Mouse (Mus musculus) cerebellum, postnatal 10 days (tissue): ENCODE data around the gene Rbm45.

ENCODE experiments used
- DNase-seq, 2 experiments: peaks; one replicate each; pipeline ENCODE4 v3.0.0; 2021; ENCODE audit warnings: mixed read lengths in 2 of 2

Rbm45 gene

DNA sequence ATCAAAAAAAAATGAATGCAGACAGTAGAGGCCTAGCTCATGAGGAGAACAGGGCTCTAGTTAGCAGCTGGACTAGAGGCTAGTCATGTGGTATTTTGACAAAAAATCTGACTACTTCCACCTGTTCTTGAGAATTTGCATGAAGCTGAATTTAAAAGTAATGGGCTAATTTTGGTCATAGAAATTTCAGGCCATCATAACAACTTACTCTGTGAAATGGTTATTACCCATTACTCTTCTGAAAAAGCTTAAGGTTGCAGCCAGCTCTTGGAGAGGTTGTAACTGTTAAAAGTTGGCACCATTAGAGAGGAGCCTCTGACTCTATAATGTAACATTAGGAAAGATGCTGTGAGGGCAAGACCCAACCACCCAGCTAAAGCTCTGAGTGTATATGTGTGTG is 16.7 kb downstream of the Rbm45 start:
- no peak for DNase-seq

DNA sequence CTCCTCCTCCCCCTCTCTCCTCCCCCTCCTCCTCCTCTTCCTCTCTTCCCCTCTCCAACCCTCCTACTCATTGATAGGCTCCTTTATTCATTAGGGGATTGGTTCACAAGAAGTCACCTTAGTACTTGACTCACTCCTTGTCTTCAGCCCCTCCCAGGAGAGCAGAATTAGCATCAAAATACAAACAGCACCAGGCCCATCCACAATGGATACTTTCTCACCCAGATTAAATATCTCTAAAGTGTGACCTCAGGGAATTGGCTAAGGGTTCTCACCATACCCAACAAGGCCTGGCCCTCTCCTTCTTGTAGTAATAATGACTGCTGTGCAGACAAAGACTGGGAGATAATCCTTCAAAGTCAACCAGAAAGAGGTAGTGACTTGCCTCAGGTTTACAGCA is 30.4 kb downstream of the Rbm45 start:
- no peak for DNase-seq

DNA sequence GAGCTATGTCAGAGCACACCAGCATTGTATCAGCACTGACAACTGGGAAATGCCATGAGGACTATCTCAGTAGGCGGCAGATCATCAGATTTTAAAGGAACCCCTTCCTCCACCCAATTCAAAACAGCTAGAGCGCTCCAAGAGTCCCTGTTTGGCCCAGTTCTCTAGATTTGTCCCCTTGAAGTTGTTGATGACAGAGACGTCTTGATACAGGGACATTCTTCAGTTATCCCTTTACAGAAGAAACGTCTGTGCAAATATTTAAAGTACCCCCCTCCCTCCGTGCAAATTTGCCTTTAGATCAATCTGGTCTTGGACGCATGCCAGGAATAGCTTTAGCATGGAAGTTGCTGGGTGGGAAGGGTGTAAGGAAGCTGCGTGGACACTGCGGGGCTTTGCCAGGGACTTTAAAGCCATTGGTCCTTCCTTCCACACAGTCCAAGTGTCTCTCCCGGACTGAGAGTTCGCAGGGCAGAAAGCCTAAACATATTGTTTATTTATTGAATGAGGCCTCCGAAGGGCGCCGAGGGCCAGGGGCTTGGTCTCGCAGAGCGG is 35.9 kb downstream of the Rbm45 start:
- DNase-seq = peak; percentile 68 to 71

DNA sequence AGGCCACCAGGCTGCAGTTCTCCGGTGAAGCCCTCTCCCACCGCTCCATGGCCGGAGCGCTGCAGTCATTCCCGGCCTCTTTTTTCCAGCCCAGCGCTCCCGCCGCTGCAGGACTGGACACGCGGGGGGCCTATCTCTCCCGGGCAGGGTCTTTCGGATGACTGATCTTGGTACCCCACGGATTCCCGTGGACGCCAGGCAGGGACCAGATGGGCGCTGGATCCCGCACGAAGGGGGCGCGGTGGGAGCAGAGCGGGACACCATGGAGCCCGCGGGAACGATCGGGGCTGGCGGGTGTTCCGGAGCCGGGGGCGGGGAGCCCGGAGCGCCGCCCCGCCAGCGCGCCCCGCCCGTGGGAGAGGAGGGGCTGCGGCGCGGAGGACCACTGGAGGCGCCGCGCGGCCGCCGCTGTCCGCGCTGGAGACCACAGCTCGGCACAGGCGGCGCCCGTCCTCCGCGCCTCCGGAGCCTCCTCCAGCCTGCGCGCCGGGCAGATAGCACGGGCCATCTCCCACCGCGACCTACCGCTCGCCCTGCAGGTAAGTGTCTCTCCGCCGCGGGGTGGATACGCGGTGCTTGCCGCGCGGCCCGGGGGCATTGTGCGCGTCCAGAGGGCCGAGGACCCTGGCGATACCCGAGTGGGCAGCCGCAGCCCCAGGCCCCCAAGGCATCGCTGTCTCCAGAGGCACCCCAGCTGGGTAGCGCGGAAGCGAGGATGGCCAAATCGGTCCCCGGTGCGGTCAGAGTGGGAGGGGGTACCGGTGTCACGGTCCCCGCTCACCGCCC is 36.6 kb downstream of the Rbm45 start, which contains the start of gene Osbpl6:
Gene Osbpl6, plus strand, starts transcription at position 358 of the 786 bp plus-strand sequence.
- peak; percentile 82 to 87 for DNase-seq

DNA sequence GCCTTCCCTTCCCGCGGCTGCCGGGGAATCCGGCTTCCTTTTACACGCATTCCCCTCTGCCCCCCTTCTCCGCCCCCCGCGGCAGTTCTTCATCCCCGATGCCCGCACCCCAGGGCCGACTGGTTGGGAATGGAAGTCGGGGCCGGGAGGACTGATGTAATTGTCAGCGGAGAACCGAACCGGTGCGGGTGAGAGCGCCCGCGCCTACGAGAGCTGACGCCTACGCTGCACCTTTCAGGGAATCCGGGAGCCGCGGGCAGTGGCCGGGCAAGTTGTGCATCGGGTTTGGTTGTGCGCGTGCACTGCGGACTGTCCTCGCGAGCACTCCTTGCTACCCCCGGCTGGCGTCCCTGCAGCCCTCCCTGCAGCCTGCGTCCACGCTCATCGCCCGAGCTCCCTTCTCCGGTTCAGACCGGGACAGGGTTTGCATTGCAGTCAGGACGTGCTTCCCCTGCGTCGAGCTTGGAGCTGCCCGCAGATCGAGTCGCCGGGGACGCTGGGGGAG is 37.2 kb downstream of the Rbm45 start:
- DNase-seq = peak; percentile 86

DNA sequence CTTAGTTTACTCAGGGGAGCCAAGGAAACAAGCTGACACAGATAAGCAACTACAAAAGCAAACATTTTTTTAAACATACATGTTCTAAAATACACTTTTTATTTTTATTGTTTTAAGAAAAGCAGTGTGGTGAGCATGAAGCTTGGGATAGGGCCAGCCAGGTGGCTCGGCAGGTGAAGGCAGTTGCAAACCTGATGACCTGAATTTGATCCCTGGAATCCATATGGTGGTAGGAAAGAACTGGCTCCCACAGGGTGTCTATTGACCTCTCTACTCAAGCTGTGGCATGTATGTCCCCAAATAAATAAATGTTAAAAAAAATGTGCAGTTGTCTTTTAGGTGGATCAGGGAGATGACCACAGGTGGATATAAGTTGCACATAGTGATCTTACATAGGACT is 39.7 kb downstream of the Rbm45 start:
- peak; percentile 21 to 24 for DNase-seq

DNA sequence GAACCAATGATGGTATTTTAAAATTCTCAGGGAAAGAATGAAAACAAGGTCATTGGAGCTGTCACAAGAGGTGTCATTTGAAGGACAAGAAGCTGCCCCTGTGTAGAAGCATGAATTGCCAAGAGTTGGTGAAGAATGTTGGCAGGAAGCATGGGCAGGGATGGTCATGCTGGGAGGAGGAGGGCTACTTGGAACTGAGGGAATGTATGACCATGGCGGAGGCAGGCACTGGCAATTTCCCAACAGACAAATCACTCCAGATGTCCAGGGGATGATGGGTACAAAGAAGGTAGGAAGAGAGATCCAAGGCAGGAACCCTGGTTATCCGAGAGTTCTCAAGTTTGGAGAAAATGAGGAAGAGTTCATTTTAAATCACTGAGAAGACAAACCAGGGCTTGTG is 40.2 kb downstream of the Rbm45 start:
- peak; percentile 71 to 77 for DNase-seq

DNA sequence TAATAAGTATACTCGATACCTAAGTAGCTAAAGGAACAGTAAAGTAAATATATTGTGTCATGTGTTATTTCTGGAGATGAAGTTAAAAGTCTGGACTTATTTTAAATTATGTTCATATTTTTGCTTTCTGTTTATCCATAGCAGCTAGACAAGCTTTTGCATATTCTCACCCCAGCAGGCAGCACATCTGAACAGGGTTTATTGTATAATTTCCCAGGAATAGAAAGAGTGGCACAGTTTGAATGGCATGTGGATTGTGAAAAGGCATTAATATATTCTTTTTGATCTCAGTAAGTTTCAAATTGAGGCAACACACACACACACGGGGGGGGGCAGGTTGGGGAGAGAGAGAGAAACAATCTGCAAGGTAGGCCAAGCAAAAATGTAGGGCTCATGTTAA is 43.1 kb downstream of the Rbm45 start:
- no peak for DNase-seq

DNA sequence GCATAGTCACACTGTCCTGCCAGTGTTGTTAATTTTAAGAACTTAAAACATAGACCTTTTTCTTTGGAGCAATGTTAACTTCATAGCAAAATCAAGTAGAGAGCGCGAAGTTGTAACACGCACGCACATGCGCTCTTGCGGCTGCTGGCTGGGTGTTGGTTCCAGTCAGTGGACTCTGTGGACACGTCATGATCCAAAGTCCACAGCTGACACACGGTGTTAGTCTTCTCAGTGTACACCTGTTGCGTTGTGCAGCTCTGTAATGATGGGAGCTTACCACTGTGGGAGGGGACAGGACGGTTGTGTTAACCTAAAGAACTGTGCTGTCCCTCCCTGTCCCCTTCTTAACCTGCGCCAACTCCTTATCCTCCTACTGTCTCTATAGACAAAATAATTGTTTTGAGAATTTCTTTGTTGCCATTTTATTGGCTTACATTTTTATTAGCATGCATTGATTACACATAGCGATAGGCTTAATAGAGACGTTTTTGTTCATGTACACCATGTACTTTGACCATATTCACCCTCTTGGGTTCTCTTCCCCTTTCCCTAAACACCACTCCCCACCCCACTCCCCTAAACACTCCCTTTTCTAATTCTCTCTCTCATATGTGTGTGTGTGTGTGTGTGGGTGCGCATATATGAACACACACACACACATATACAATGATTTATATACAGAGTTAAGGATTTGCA is 47.8 kb downstream of the Rbm45 start:
- no peak for DNase-seq

DNA sequence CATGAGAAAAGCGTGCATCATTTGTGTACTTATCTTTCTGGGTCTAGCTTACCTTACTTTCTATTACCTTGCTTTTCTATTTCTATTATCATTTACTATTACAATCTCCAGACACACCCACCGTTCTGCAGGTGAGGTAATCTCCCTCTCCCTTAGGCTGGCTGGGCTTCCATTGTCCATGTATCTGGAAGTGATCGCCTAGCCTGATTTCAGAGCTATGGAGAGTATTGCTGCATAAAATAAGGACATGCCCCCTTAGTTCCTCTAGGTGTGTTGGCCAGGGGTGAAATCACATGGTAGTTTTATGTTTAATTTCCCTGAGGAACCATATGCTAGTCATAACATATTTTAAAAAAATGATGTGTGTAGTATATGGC is 48.3 kb downstream of the Rbm45 start:
- no peak for DNase-seq

DNA sequence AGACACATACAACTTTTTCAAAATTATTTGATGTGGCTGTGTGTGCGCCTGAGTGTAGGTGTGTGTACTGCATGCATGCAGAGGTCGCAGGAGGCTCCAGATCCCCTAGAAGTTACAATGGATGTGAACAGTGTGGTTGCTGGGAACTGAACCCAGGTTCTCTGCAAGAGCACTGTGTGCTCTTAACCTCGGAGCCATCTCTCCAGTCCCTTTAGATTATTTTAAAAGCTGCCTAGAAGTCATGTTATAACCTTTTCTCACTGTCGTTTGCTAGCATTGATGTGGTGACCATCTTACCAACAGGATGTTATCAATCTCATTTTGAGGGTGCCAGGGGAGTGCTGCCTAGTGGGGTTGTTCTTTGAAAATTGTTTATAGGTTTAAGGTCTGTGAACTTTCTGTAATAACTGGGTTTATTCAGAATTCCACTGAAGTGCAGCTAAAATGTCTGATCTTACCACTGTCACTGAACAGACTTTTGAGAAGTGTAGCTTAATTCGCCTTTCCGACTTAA is 51.7 kb downstream of the Rbm45 start:
- no peak for DNase-seq

DNA sequence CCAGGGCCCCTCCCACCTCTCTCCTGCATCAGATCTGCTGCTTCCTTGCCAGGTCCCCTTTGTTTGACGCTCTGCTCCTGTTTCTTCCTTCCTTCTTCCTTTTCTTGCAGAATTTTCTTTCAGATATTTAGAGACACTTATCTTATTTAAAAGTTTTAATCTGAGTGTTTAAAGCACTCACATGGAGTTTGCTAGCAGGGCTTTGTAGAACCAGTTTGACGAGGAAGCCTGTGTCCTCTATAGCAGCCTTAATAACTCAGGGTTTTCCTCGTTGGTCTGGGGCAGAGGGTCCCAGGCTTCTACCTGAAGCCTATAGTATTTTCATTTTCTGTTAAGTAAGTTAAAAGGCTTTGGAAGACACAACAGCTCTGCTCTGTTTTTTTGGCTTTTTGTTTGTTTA is 57.0 kb downstream of the Rbm45 start:
- DNase-seq = no peak

DNA sequence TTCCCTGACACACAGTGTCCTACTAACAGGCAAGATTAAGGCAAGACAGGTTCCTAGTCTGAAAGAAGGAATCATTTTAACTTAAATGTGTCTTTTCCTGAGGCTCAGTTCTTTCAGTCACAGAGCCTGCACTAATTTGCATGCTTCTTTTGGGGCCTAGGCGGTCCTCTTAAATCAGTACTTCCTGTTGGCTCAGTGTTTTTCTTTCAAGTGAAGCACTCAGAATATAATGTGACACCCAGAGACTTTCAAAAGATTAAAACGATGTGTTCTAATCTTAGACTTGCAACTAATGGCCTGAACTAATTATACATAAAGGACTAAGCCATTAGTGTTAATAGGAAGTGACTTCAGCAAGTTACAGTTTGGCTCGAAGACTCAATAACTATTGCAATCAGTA is 59.5 kb downstream of the Rbm45 start:
- DNase-seq = no peak

DNA sequence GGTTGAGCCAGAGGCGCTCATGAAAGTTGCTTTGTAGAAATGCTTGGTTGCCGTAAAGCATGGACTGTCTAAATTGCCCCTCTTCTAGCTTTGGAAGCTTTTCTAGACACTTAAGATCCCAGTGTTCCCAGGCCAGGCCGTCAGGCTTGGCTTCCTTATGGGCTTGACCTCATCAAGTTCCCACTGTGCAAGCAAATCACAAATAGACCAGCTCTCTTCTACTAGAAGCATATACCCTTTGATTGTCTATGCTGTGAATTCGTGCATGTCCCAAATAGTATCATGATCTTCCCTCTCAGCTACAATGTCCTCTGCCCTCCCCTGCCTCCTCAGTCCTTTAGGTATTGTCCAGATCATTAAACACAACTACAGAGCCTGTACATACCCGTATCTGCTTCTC is 60.1 kb downstream of the Rbm45 start:
- DNase-seq = no peak

DNA sequence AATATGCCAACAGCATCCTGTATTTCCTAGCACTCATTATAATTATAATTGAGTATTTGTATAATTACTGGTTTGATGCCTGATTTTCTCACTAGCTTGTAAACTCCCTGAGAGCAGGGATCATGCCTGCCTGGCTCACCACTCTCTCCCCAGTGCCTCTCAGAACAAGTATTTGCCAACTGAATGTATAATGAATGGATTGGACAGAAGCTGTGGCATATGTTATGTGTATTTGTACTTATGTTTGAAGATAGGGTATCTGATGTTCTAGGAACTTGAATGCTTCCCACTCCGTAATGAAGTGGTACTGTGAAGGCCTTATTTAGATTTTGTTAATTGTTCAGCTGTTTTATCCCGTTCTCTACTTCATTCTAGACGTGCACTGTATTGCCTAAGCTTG is 60.8 kb downstream of the Rbm45 start:
- DNase-seq = no peak
